ENCODE assay signal across 18 mouse cellular contexts in genomic region chr12:102251070-102251469, GRCm38 (mm10). TPM values are rescaled to one million over a fixed set of nuclear protein-coding genes. Genes with fewer than 3 reads are reported as not detected.
A peak's percentile ranks its signal among the peaks of the same experiment; 100 is the strongest.
DNase-seq lines count a peak whose midpoint lies in the region; ATAC-seq and TF ChIP-seq lines count a peak whose summit lies in the region.
"Had no signal": no experiment of that assay in that cellular context is flagged by ENCODE, and none has a peak within 500 bp of the region (broad histone marks: within the 10 kb centered on the region; RNA-seq: fewer than 3 reads in every experiment).

No protein-coding gene starts in this region.

- no peak for TF ChIP-seq POLR2A in cerebellum, adult 2 months (IDR thresholded peaks at IDR 0.05; ENCODE audit: borderline replicate concordance, insufficient read depth, low read length)

- peaks cover 11% of the 10 kb centered on the region for H3K4me1 ChIP-seq in forebrain, embryonic 15.5 days
- H3K4me1 ChIP-seq in forebrain, embryonic 11.5 days (replicated peaks; ENCODE audit: control insufficient read depth, insufficient read depth, low read length) = no peaks in the 10 kb centered on the region
- no peaks in the 10 kb centered on the region for H3K4me1 ChIP-seq in forebrain, postnatal 0 days (ENCODE audit: insufficient read depth)
- H3K4me1 ChIP-seq in cerebellum, adult 2 months (ENCODE audit: control insufficient read depth, insufficient read depth, low read length) = no peaks in the 10 kb centered on the region; the same call in 1 of the 2 replicates
- H3K4me1 ChIP-seq: embryonic facial prominence, embryonic 15.5 days; liver, embryonic 13.5 days had no signal

- H3K4me2 ChIP-seq in forebrain, embryonic 15.5 days (replicated peaks) = no peak overlapping the region
- no peak overlapping the region for H3K4me2 ChIP-seq in forebrain, embryonic 11.5 days (ENCODE audit: low read depth, low read length, severe bottlenecking)
- H3K4me2 ChIP-seq in forebrain, postnatal 0 days (ENCODE audit: low read depth) = no peak overlapping the region
- H3K4me2 ChIP-seq: embryonic facial prominence, embryonic 15.5 days; hindbrain, embryonic 13.5 days; liver, embryonic 13.5 days; neural tube, embryonic 13.5 days had no signal

- no peak for TF ChIP-seq CTCF in forebrain, postnatal 0 days (IDR thresholded peaks at IDR 0.05; ENCODE audit: low read depth)
- no peak for TF ChIP-seq CTCF in left cerebral cortex, adult 2 months (IDR thresholded peaks at IDR 0.05)
- TF ChIP-seq CTCF in cerebellum, adult 2 months (IDR thresholded peaks at IDR 0.05; ENCODE audit: borderline replicate concordance, insufficient read depth, low read depth, low read length) = no peak

- no peaks in the 10 kb centered on the region for H3K27me3 ChIP-seq in forebrain, embryonic 15.5 days
- no peaks in the 10 kb centered on the region for H3K27me3 ChIP-seq in forebrain, embryonic 11.5 days (ENCODE audit: control insufficient read depth, insufficient read depth, low read length)
- H3K27me3 ChIP-seq in forebrain, postnatal 0 days (ENCODE audit: insufficient read depth, low read length) = no peaks in the 10 kb centered on the region
- no peaks in the 10 kb centered on the region for H3K27me3 ChIP-seq in cerebellum, adult 2 months (ENCODE audit: control insufficient read depth, insufficient read depth, low read length)
- H3K27me3 ChIP-seq: embryonic facial prominence, embryonic 15.5 days; hindbrain, embryonic 13.5 days; liver, embryonic 13.5 days; neural tube, embryonic 13.5 days had no signal

- intact Hi-C loops in left cerebral cortex, adult 2 months (cut with DNase I) = loop anchor here (5.0 kb wide), 2 partner anchors 56 to 136 kb away; no protein-coding TSS in a partner anchor

- WGBS in forebrain, embryonic 15.5 days = 67% methylated on average over 3 of the region's 3 CpGs
- 88% methylated on average over 3 of the region's 3 CpGs for WGBS in forebrain, embryonic 11.5 days
- WGBS in forebrain, postnatal 0 days = 54% methylated on average over 3 of the region's 3 CpGs
- 83% methylated on average over 3 of the region's 3 CpGs for WGBS in cerebellum, adult 2 months

- no peaks in the 10 kb centered on the region for H3K36me3 ChIP-seq in forebrain, embryonic 15.5 days
- no peaks in the 10 kb centered on the region for H3K36me3 ChIP-seq in forebrain, embryonic 11.5 days (ENCODE audit: control insufficient read depth, insufficient read depth, low read length)
- no peaks in the 10 kb centered on the region for H3K36me3 ChIP-seq in forebrain, postnatal 0 days (ENCODE audit: insufficient read depth)
- H3K36me3 ChIP-seq: embryonic facial prominence, embryonic 15.5 days; hindbrain, embryonic 13.5 days; liver, embryonic 13.5 days; neural tube, embryonic 13.5 days had no signal

- no peak for DNase-seq in forebrain, embryonic 11.5 days (ENCODE audit: low spot score)
- peak; percentile 5 to 11 for DNase-seq in CD8-positive naive resting alpha-beta T cell, adult 2 months (ENCODE audit: low read depth in 2 of 2, low spot score in 2 of 2)
- no peak for DNase-seq in forebrain, postnatal 0 days
- DNase-seq in left cerebral cortex, adult 2 months (ENCODE audit: extremely low spot score in 1 of 2, low spot score in 2 of 2) = no peak
- DNase-seq in urinary bladder, postnatal 36 days (ENCODE audit: low spot score in 2 of 2) = no peak
- DNase-seq in kidney, postnatal 4 days = no peak
- no peak for DNase-seq in cerebellum, adult 2 months
- DNase-seq: adrenal gland, adult 2 months; cerebellum, adult 11-12 months; heart, adult 2 months; kidney, postnatal 10 days; liver, embryonic 13.5 days; spleen, adult 18-20 months had no signal

- no peak for ATAC-seq in forebrain, embryonic 15.5 days (replicated peaks)
- ATAC-seq in forebrain, embryonic 11.5 days (replicated peaks; ENCODE audit: low FRiP score) = no peak
- ATAC-seq in forebrain, postnatal 0 days = peak; percentile 53
- ATAC-seq: intestine, embryonic 16.5 days had no signal

- H3K27ac ChIP-seq in forebrain, embryonic 15.5 days (replicated peaks) = peak overlapping the region; percentile 72
- H3K27ac ChIP-seq in forebrain, embryonic 11.5 days (ENCODE audit: low read depth, low read length) = no peak overlapping the region
- peak overlapping the region; percentile 64; the same call in 1 of the 2 replicates for H3K27ac ChIP-seq in forebrain, postnatal 0 days (ENCODE audit: low read depth, low read length)
- H3K27ac ChIP-seq in left cerebral cortex, adult 2 months = peak overlapping the region; percentile 66
- H3K27ac ChIP-seq in cerebellum, adult 2 months (ENCODE audit: insufficient read depth, low read length) = no peak overlapping the region
- H3K27ac ChIP-seq: embryonic facial prominence, embryonic 15.5 days; heart, adult 2 months; hindbrain, embryonic 13.5 days; liver, embryonic 13.5 days; neural tube, embryonic 13.5 days had no signal

- no peak overlapping the region for H3K4me3 ChIP-seq in forebrain, embryonic 15.5 days
- H3K4me3 ChIP-seq in forebrain, embryonic 11.5 days (ENCODE audit: low read depth, low read length) = no peak overlapping the region
- H3K4me3 ChIP-seq in forebrain, postnatal 0 days (ENCODE audit: low read depth, low read length) = no peak overlapping the region
- no peak overlapping the region for H3K4me3 ChIP-seq in left cerebral cortex, adult 2 months
- no peak overlapping the region for H3K4me3 ChIP-seq in cerebellum, adult 2 months (replicated peaks; ENCODE audit: insufficient read depth, low read depth, low read length)
- H3K4me3 ChIP-seq: embryonic facial prominence, embryonic 15.5 days; heart, adult 2 months; hindbrain, embryonic 13.5 days; liver, embryonic 13.5 days; neural tube, embryonic 13.5 days had no signal

- no peaks in the 10 kb centered on the region for H3K9me3 ChIP-seq in forebrain, embryonic 15.5 days
- no peaks in the 10 kb centered on the region for H3K9me3 ChIP-seq in forebrain, embryonic 11.5 days (ENCODE audit: control insufficient read depth, low read length)
- H3K9me3 ChIP-seq in forebrain, postnatal 0 days (ENCODE audit: low read length) = no peaks in the 10 kb centered on the region
- H3K9me3 ChIP-seq: embryonic facial prominence, embryonic 15.5 days; hindbrain, embryonic 13.5 days; liver, embryonic 13.5 days; neural tube, embryonic 13.5 days had no signal

- H3K9ac ChIP-seq in forebrain, embryonic 15.5 days (replicated peaks) = no peak overlapping the region
- H3K9ac ChIP-seq in forebrain, embryonic 11.5 days (ENCODE audit: low read length) = no peak overlapping the region
- H3K9ac ChIP-seq in forebrain, postnatal 0 days = no peak overlapping the region
- H3K9ac ChIP-seq: embryonic facial prominence, embryonic 15.5 days; hindbrain, embryonic 13.5 days; liver, embryonic 13.5 days; neural tube, embryonic 13.5 days had no signal

RNA-seq across cellular contexts. Expression of gene Rin3, which starts 31.8 kb away (rescaled TPM):
- polyA plus RNA-seq in forebrain, embryonic 15.5 days (2015; fragmentation: Nextera tagmentation; extraction: Ambion mirVana) = 1.3 and 1.7 TPM in 2 replicates
- polyA plus RNA-seq in forebrain, embryonic 11.5 days (2014; fragmentation: Nextera tagmentation; extraction: Ambion mirVana) = 4.1 and 6.1 TPM in 2 replicates
- total RNA-seq in forebrain, postnatal 0 days (2014; rRNA removed) = 1.3 and 3.3 TPM in 2 replicates
- polyA plus RNA-seq in forebrain, postnatal 0 days (2015; fragmentation: Nextera tagmentation; extraction: Ambion mirVana) = 1.5 and 1.9 TPM in 2 replicates
- total RNA-seq in left cerebral cortex, adult 2 months (2021) = 1 to 10 TPM; 3.8 to 5.9 TPM
- 1.1 and 1.2 TPM in 2 replicates for polyA plus RNA-seq in cerebellum, adult 2 months (2012; rRNA removed)

Comparison
In these comparisons a context has a peak if more than half of its experiments do, and no peak if none do; other contexts are left out.
1. H3K27ac ChIP-seq: peak in forebrain, embryonic 15.5 days (single experiment), forebrain, postnatal 0 days (single experiment) and left cerebral cortex, adult 2 months (single experiment); none in forebrain, embryonic 11.5 days (single experiment) and cerebellum, adult 2 months (single experiment).
2. DNase-seq: peak in CD8-positive naive resting alpha-beta T cell, adult 2 months (2 of 2); none in forebrain, embryonic 11.5 days (single experiment), forebrain, postnatal 0 days (single experiment), left cerebral cortex, adult 2 months (0 of 2), urinary bladder, postnatal 36 days (0 of 2), kidney, postnatal 4 days (0 of 2) and cerebellum, adult 2 months (0 of 2).